Mouse (Mus musculus) heart, postnatal 0 days (tissue): ENCODE data around the gene Zbtb38.

Experiments used
- CTCF ChIP-seq: IDR thresholded peaks from 2 replicates; pipeline ENCODE4 v1.5.1; 2016; ENCODE audit warnings: antibody characterized with exemption, control low read depth, low read depth
- EP300 ChIP-seq: IDR thresholded peaks from 2 replicates; pipeline ENCODE4 v1.6.1; 2016; ENCODE audit warnings: antibody characterized with exemption, low read depth

- no peak for TF ChIP-seq CTCF
- TF ChIP-seq EP300, result no peak
Observed at GRCm38 (mm10) chr9:96726336-96727131, 26.1 kb downstream of the Zbtb38 start.
